Mouse (Mus musculus) forebrain, embryonic 13.5 days (tissue): ENCODE results near the gene Hes7. TPM values are rescaled to one million over a fixed set of nuclear protein-coding genes. Genes with fewer than 3 reads are reported as not detected.

Source experiments
- ATAC-seq: fragments of 200-750 bp; cut with Nextera tagmentation; 2 replicates; pipeline ENCODE4 v1.8.0; 2017
- H3K27ac ChIP-seq: fragments of 300-500 bp; sonication (generic); 2 replicates; pipeline ENCODE4 v1.5.1; 2015; ENCODE audit warnings: inconsistent platforms, mild to moderate bottlenecking, moderate library complexity
- H3K27me3 ChIP-seq: fragments of 300-500 bp; sonication (generic); 2 replicates; pipeline ENCODE4 v1.6.1; 2015; ENCODE audit warnings: mild to moderate bottlenecking, inconsistent platforms
- H3K36me3 ChIP-seq: fragments of 300-500 bp; sonication (generic); 2 replicates; pipeline ENCODE4 v1.6.1; 2015; ENCODE audit warnings: mild to moderate bottlenecking, inconsistent platforms; ENCODE audit not compliant: poor library complexity, severe bottlenecking
- H3K4me1 ChIP-seq: fragments of 300-500 bp; sonication (generic); 2 replicates; pipeline ENCODE4 v1.6.1; 2015; ENCODE audit warnings: inconsistent platforms
- H3K4me2 ChIP-seq: fragments of 300-500 bp; sonication (generic); 2 replicates; pipeline ENCODE4 v1.6.1; 2015; ENCODE audit warnings: inconsistent platforms, mild to moderate bottlenecking, moderate library complexity
- H3K4me3 ChIP-seq: fragments of 300-500 bp; sonication (generic); 2 replicates; pipeline ENCODE4 v1.5.1; 2015; ENCODE audit warnings: mild to moderate bottlenecking, inconsistent platforms
- H3K9ac ChIP-seq: fragments of 300-500 bp; sonication (generic); 2 replicates; pipeline ENCODE4 v1.6.1; 2015; ENCODE audit warnings: mild to moderate bottlenecking, inconsistent platforms
- H3K9me3 ChIP-seq: fragments of 300-500 bp; sonication (generic); replicated peaks from 2 replicates; pipeline ENCODE4 v1.6.1; 2016; ENCODE audit warnings: inconsistent platforms
- WGBS: fragments of 180-500 bp; shearing (Covaris S2); methylation state at CpG from one replicate; pipeline ENCODE4 v1.1.7; 2015; 5-methylcytosine and 5-hydroxymethylcytosine counted together
- polyA plus RNA-seq: library from polyadenylated mRNA; unstranded; fragments of >200 nt; fragmentation: Nextera tagmentation; extraction: Ambion mirVana; gene quantifications from 2 replicates; pipeline ENCODE4 v1.2.1, GENCODE M21; 2015

The Hes7 gene
- polyA plus RNA-seq, 1 experiment from 2014 or later = 0.12 TPM

DNA sequence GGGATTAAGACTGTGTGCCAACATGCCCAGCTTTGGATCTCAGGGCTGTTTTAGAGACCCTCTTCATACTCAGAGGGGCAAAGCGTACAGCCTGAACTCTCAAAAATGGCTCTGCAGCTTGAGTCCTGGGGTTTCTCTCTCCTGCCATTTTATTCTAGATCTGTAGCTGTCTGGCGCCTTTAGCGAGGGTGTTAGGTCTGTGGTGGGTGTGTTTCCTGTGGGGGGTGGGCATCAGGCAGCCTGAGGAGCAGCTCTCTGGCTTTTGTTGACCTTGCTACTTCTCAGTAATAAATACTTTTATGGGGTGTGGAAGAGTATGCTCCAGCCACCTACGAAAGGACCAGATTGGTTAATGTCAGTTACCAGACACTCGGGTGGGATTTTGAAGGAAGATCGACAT is 42.2 kb upstream of the Hes7 start:
- WGBS = 86% methylated on average over 6 of the region's 6 CpGs

DNA sequence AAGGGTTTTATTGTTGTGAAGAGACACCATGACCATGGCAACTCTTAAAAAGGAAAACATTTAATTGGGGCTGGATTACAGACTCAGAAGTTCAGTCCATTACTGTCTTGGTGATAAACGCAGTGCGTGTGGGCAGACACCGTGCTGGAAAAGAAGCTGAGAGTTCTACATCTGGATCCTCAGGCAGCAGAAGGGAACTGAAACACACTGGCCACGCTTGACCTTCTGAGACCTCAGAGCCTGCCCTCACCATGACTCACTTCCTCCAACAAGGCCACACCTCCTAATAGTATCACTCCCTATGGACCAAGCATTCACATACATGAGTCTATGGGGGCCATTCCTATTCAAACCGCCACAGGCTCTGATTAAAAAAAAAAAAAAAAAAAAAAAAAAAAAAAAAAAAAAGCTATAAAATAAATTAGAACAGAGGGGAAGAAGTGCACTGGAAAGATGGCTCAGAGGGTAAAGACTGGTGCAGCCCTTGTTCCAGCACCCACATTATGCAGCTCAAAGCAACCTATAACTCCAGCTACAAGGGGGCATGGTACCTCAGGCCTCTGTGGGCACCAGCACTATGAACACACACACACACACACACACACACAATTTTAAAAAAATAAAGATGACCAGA is 41.3 kb upstream of the Hes7 start:
- no peaks in the 10 kb centered on the region for H3K9me3 ChIP-seq
- WGBS = 83% methylated on average over 5 of the region's 5 CpGs
- H3K27ac ChIP-seq = no peak overlapping the region
- peaks cover 7% of the 10 kb centered on the region for H3K4me1 ChIP-seq
- no peak overlapping the region for H3K9ac ChIP-seq
- no peak overlapping the region for H3K4me3 ChIP-seq
- H3K36me3 ChIP-seq = no peaks in the 10 kb centered on the region
- no peak overlapping the region for H3K4me2 ChIP-seq
- no peaks in the 10 kb centered on the region for H3K27me3 ChIP-seq
- no peak for ATAC-seq

More for the DNA sequence above, 42.2 kb upstream of the Hes7 start:
- H3K27ac ChIP-seq = no peak overlapping the region
- H3K9ac ChIP-seq = no peak overlapping the region
- H3K4me2 ChIP-seq = no peak overlapping the region
- H3K36me3 ChIP-seq = no peaks in the 10 kb centered on the region
- H3K4me3 ChIP-seq = no peak overlapping the region
- peaks cover 12% of the 10 kb centered on the region for H3K4me1 ChIP-seq
- no peak for ATAC-seq
- no peaks in the 10 kb centered on the region for H3K27me3 ChIP-seq
- no peaks in the 10 kb centered on the region for H3K9me3 ChIP-seq

DNA sequence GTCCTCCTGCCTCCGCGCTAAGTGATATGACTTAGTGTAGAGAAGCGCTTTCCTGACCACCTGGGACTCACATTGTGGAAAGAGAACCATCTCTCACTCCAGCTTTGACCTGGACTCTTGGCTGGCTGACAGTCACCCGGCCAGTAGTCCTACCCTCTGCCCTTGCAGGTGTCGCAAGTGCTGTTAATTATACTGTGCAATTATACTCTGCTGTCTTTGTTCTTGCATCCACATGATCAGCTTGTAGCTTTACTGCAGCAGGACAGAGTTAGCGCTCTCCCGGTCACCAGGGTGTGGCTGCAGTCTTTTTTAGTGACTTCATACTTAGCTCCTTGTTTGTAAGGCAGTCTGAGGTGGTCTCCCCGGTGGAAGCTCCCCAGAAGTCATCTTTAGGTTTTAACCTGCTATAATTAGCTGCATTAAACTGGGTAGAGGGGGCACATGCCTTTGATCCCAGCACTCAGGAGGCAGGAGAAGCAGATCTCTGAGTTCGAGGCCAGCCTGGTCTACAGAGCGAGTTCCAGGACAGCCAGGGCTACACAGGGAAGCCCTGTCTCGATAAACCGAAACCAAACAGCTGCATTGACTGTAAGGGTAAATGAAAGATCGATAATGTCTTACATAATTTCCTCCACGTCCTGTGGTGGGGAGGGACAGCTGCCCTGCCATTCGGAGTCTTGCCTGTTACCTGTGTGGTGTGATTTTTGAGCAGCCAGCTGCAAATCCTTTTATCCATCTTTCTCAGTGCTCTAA is 39.9 kb upstream of the Hes7 start:
- no peak for ATAC-seq
- no peaks in the 10 kb centered on the region for H3K27me3 ChIP-seq
- 82% methylated on average over 15 of the region's 15 CpGs for WGBS
- H3K9ac ChIP-seq = no peak overlapping the region
- H3K4me1 ChIP-seq = no peaks in the 10 kb centered on the region
- no peak overlapping the region for H3K4me2 ChIP-seq
- H3K36me3 ChIP-seq = no peaks in the 10 kb centered on the region
- H3K9me3 ChIP-seq = no peaks in the 10 kb centered on the region
- H3K4me3 ChIP-seq = no peak overlapping the region
- H3K27ac ChIP-seq = no peak overlapping the region

- no peak overlapping the region for H3K4me3 ChIP-seq
- H3K36me3 ChIP-seq = no peaks in the 10 kb centered on the region
- ATAC-seq = no peak
- no peaks in the 10 kb centered on the region for H3K4me1 ChIP-seq
- no peaks in the 10 kb centered on the region for H3K9me3 ChIP-seq
- H3K4me2 ChIP-seq = no peak overlapping the region
- H3K9ac ChIP-seq = no peak overlapping the region
- 90% methylated on average over 8 of the region's 8 CpGs for WGBS
- H3K27ac ChIP-seq = no peak overlapping the region
- H3K27me3 ChIP-seq = no peaks in the 10 kb centered on the region
Measured at GRCm38 (mm10) chr11:69080855-69081222, 39.4 kb upstream of the Hes7 start.

GRCm38 (mm10) chr11:69081613-69082012 is 38.6 kb upstream of the Hes7 start:
- Histone ChIP-seq H3K9ac (no peak overlapping the region), H3K27me3 (no peaks in the 10 kb centered on the region), H3K4me3 (no peak overlapping the region), H3K36me3 (no peaks in the 10 kb centered on the region), H3K4me1 (no peaks in the 10 kb centered on the region), H3K9me3 (no peaks in the 10 kb centered on the region), H3K27ac (no peak overlapping the region), H3K4me2 (no peak overlapping the region)
- no peak for ATAC-seq
- 88% methylated on average over 7 of the region's 7 CpGs for WGBS

DNA sequence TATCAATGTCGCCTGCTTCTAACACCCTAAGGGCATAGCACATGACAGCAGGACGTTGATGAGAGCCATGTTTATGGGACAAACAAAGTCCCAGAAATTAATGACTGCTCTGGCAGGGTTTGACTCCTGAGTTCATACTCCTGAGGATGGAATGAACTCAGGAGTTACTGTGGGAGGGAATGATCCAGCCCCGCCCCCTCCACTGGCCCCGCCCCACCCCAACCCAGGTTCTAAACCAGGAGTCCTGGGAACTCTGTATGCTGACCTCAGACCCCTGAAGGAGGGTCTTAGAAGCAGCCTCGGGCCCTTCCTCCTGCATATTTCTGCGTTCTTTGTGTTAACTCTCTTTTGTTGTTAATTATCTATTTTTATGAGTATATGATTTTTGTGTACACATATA is 34.6 kb upstream of the Hes7 start:
- Histone ChIP-seq H3K36me3 (peaks cover 10% of the 10 kb centered on the region), H3K4me3 (no peak overlapping the region), H3K9ac (no peak overlapping the region), H3K4me2 (no peak overlapping the region), H3K4me1 (peaks cover 23% of the 10 kb centered on the region), H3K27ac (no peak overlapping the region), H3K9me3 (no peaks in the 10 kb centered on the region), H3K27me3 (no peaks in the 10 kb centered on the region)
- WGBS = 70% methylated on average over 6 of the region's 6 CpGs
- no peak for ATAC-seq

DNA sequence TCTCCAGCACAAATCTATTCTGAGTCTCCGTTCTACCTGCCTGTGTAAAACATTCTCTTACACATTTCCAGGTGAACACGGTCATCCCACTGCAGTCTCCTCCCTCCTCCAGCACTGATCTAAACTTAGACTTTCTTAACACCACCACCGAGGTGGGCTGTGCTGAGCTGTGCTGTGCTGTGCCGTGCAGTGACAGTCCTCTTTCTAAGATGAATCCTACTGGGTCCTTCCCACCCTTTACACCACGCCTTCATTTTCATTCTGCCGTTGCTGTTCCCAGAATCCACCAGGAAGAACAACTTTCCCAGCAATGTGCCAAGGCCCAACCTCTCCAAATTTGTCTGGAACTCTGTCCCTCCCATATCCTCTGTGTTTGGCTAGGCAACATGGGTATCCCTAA is 33.8 kb upstream of the Hes7 start:
- Histone ChIP-seq H3K4me3 (no peak overlapping the region), H3K9ac (no peak overlapping the region), H3K27me3 (no peaks in the 10 kb centered on the region), H3K27ac (no peak overlapping the region), H3K9me3 (no peaks in the 10 kb centered on the region), H3K4me2 (no peak overlapping the region), H3K36me3 (peaks cover 16% of the 10 kb centered on the region), H3K4me1 (peaks cover 27% of the 10 kb centered on the region)
- 74% methylated on average over 6 of the region's 6 CpGs for WGBS
- no peak for ATAC-seq

GRCm38 (mm10) chr11:69087082-69087481 is 33.1 kb upstream of the Hes7 start:
- Histone ChIP-seq H3K9ac (peak overlapping the region; percentile 16; the same call in 1 of the 2 replicates), H3K9me3 (no peaks in the 10 kb centered on the region), H3K4me2 (no peak overlapping the region), H3K4me1 (peaks cover 27% of the 10 kb centered on the region), H3K36me3 (peaks cover 20% of the 10 kb centered on the region), H3K27ac (no peak overlapping the region), H3K4me3 (no peak overlapping the region), H3K27me3 (no peaks in the 10 kb centered on the region)
- ATAC-seq = no peak
- WGBS = 37% methylated on average over 4 of the region's 4 CpGs

GRCm38 (mm10) chr11:69087597-69087996 is 32.6 kb upstream of the Hes7 start:
- no peaks in the 10 kb centered on the region for H3K27me3 ChIP-seq
- no peak overlapping the region; the same call in 1 of the 2 replicates for H3K9ac ChIP-seq
- no peak overlapping the region; the same call in 1 of the 2 replicates for H3K4me2 ChIP-seq
- WGBS = 73% methylated on average over 2 of the region's 2 CpGs
- peak overlapping the region; percentile 99; the same call in 1 of the 2 replicates for H3K4me3 ChIP-seq
- H3K36me3 ChIP-seq = peaks cover 23% of the 10 kb centered on the region
- no peak for ATAC-seq
- no peaks in the 10 kb centered on the region for H3K9me3 ChIP-seq
- H3K27ac ChIP-seq = peak overlapping the region; percentile 95
- peaks cover 27% of the 10 kb centered on the region for H3K4me1 ChIP-seq

- peak; percentile 93 for ATAC-seq
- peak within 1 kb of the TSS; percentile 99 for H3K4me2 ChIP-seq
- WGBS = 1% methylated on average over 49 of the region's 67 CpGs
Measured at GRCm38 (mm10) chr11:69088103-69088855, 31.9 kb upstream of the Hes7 start, which contains the start of gene Vamp2. Gene Vamp2, plus strand, starts transcription at chr11:69088490.

DNA sequence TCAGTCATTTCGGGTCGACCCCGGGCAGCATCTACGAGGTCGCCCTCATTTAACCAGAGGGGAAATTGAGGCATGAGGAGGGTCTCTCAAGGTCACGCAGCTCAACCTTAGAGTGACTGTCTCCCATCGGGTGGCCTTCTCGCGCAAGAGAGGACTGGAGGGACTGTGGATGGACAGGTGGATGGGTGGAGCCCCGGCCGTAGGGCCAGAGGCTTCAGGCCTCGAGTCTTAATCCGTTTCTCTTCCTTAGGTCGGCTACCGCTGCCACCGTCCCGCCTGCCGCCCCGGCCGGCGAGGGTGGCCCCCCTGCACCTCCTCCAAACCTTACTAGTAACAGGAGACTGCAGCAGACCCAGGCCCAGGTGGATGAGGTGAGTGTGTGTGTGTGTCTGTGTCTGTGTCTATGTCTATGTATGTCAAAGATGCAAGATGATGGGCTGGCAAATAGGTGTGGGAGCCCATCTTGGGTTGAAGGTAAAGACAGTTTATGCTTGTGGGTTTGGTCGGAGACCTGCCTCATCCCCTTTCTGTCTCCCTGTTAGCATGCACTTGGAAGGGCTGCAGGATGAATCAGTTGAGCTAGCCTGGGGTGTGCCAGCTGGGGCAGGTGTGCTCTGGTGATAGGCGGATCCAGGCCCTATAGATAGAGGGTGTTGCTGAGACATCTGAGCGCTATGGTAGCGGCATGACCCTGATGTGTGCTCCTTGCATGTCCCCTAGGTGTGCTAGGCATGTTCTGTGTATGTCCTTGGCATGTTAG is 31.2 kb upstream of the Hes7 start:
- Histone ChIP-seq H3K4me1 (peaks cover 29% of the 10 kb centered on the region), H3K27me3 (no peaks in the 10 kb centered on the region), H3K27ac (peak overlapping the region; percentile 95), H3K9ac (peak overlapping the region; percentile 99), H3K36me3 (peaks cover 26% of the 10 kb centered on the region), H3K4me3 (peak overlapping the region; percentile 99), H3K4me2 (peak overlapping the region; percentile 99), H3K9me3 (no peaks in the 10 kb centered on the region)
- peak; percentile 36 for ATAC-seq
- 12% methylated on average over 25 of the region's 25 CpGs for WGBS

More at GRCm38 (mm10) chr11:69088103-69088855, 31.9 kb upstream of the Hes7 start, which contains the start of gene Vamp2:
- Histone ChIP-seq H3K36me3 (peaks cover 26% of the 10 kb centered on the region), H3K9ac (peak within 1 kb of the TSS; percentile 99), H3K4me3 (peak within 1 kb of the TSS; percentile 99), H3K27ac (peak within 1 kb of the TSS; percentile 95), H3K4me1 (peaks cover 27% of the 10 kb centered on the region), H3K27me3 (no peaks in the 10 kb centered on the region), H3K9me3 (no peaks in the 10 kb centered on the region)
